Mouse (Mus musculus): ENCODE results near the gene Lin37.

The Lin37 gene

DNA sequence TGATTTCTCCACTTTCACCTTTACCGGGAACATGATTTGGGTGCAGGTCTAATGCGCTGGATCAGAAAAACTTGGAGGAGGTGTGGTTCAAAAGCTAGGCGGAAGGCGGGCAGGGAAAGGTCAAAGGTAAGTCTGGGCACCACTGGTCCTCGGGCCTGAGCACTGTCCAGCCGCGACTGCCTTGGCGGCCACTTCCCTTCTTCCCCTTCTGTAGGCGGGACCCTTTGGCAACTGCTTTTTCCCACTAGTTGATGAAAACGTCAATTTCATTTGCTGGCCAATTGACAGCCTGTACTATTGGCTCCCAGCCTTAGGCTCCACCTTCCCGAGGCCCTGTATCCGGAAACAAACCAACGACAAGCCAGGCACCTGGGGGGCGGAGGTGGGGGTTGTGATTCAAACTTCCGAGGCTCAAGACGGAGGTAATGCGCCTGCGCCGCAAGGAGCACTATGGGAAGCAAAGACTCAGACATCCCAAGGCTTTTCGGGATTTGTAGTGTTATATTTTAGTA is at the start of gene Lin37:
TSS of gene Lin37 (minus strand) at position 396 of the 512 bp plus-strand sequence.
- peak; percentile 72 for DNase-seq (ENCODE audit: low spot score)

DNA sequence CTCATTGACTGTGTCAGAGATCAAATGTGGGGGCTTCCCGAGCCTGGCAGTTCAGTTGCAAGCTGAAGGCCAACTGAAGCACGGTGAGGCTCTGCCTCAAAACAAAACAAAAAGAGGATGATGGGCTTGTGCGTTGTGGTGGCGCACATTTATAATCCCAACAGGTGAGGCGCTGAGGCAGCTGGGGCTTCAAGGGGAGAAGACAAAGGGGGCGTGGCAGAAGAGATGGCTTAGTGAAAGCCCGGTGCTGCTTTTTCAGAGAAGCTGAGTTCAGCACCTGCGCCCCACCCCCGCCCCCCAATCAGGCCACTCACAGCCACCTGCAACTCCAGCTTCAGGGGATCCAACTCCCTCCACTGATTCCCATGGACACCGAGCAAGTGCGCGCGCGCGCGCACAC is 48.8 kb upstream of the Lin37 start:
- no peak for DNase-seq (ENCODE audit: low spot score)

GRCm38 (mm10) chr7:30607706-30608309 is 48.2 kb upstream of the Lin37 start:
- DNase-seq (ENCODE audit: low spot score): no peak

DNA sequence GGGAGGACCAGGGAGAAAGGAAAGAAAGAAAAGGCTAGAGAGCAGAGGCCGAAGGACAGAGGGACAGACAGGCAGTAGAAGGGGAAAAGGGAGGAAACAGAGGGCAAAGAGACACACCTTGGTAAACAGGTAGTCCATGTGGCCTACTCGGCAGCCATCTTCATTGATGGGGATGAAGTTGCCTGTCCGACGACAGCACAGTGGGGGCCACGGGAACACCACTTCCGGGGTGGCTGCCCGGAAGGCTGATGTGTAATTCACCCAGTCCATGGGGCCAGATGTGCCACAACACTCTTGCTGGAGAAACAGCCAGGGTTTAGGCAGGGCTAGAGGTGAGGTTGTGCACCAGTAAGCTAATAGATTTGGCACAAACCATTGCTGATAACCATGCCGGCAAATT is 45.3 kb upstream of the Lin37 start:
- DNase-seq (ENCODE audit: low spot score): no peak

DNA sequence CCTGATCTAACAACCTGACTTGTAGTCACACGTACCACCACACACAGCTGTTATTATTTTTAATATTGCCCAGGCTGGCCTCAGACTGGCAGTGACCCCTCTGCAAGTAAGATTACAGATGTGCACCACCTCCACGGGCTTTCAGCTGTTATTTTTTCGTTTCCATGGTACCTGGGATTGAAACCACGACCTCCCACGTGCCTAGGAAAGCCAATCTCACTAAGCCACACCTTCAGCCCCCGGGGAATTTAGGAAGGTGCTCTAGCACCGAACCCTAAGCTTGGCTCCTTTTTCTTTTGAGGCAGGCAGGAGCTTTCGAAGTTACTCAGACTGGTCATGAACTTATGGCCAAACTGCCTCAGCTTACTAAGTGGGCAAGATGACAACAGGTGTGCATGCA is 44.8 kb upstream of the Lin37 start:
- no peak for DNase-seq (ENCODE audit: low spot score)

DNA sequence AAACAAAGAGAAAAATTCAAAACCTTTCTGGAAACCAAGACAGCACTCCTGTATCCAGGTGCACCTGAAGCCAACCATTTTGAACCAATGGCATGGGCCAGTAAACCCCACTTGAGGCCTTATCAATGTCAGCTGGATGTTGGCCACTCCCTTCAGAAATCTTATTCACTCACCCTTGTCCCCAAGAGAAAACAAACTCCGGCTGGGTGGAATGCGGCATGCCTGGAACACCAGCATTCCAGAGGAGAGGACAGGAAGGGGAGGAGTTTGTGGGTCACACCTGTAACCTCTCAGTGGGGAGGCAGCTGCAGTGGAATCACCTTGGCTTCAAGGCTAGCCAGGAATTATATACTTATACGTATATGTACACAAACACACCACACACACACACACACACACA is 42.9 kb upstream of the Lin37 start:
- DNase-seq (ENCODE audit: low spot score): no peak

- no peak for DNase-seq (ENCODE audit: low spot score)
These were observed 41.0 kb upstream of the Lin37 start for GRCm38 (mm10) chr7:30600651-30601050.

DNA sequence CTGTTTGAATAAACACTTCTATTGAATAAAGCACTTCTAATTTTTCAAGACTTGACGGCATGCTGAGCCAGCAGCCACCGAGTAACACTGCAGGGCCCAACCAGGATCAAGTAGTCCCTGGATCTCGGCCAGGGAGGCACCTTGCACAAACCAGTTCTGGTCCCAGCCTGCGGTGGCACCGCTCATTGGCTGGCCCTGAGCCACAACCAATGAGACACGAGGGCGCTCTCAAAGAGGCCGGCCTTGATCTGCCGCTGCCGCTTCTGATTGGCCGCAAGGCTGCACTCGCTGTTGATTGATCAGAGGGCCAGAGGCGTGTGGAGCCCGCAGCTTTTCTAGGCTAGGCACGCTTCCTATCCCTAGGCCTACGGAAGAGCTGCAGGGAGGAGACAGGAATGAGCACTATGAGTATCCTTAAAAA is 40.3 kb upstream of the Lin37 start:
- peak; percentile 62 for DNase-seq (ENCODE audit: low spot score)

- DNase-seq (ENCODE audit: low spot score): no peak
These were observed 39.1 kb upstream of the Lin37 start, which contains the start of gene Zbtb32 for GRCm38 (mm10) chr7:30598786-30599185. Gene Zbtb32, minus strand, starts transcription at chr7:30598909.

GRCm38 (mm10) chr7:30596811-30597210 is 37.2 kb upstream of the Lin37 start:
- no peak for DNase-seq (ENCODE audit: low spot score)

DNA sequence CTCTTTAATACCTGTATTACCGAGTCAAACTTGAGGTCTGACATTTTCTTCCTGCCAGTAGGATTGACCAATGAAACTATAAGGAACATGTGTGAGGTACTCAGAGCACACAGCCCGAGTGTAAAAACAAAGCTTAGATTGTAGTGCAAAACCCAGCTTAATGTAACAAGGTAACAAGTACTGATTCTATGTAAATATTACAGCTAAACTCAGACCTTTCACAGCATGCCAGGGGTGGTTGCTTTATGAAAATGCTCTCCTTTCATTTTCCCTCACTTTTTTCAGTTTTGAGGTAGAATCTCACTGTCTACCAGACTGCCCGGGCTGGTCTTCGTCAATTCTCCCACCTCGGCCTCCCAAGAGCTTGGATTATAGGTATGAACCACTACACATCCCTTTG is 36.5 kb upstream of the Lin37 start:
- no peak for DNase-seq (ENCODE audit: low spot score)

DNA sequence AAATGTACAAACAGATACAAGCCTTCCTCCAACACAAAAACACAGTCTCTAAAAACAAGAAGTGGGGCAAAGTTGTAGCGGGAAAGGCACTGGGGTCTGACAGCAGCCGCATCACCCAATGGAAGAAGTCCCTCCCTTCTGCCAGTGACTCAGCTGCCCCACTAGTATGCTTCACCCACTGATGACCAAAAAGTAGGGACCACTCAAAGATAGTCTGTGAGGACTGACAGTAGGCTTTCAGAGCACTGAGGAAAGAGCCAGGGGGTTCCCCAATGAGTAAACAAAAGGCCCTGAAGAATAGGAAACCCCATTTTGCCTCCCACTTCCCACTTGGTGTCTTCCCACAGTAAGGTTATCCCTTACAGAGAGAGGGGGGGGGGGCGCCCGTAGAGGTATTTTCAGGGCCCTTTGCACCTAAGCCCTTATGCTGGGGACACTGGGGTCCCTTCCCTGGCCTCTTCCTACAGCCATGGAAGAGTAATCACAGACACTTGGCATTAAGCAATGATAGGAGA is 34.9 kb upstream of the Lin37 start:
- DNase-seq (ENCODE audit: low spot score): no peak

GRCm38 (mm10) chr7:30593579-30594509 is 34.2 kb upstream of the Lin37 start:
- DNase-seq (ENCODE audit: low spot score): no peak

- no peak for DNase-seq (ENCODE audit: low spot score)
These were observed 33.3 kb upstream of the Lin37 start for GRCm38 (mm10) chr7:30592772-30593423.

GRCm38 (mm10) chr7:30591605-30591951 is 31.9 kb upstream of the Lin37 start:
- DNase-seq (ENCODE audit: low spot score): no peak

DNA sequence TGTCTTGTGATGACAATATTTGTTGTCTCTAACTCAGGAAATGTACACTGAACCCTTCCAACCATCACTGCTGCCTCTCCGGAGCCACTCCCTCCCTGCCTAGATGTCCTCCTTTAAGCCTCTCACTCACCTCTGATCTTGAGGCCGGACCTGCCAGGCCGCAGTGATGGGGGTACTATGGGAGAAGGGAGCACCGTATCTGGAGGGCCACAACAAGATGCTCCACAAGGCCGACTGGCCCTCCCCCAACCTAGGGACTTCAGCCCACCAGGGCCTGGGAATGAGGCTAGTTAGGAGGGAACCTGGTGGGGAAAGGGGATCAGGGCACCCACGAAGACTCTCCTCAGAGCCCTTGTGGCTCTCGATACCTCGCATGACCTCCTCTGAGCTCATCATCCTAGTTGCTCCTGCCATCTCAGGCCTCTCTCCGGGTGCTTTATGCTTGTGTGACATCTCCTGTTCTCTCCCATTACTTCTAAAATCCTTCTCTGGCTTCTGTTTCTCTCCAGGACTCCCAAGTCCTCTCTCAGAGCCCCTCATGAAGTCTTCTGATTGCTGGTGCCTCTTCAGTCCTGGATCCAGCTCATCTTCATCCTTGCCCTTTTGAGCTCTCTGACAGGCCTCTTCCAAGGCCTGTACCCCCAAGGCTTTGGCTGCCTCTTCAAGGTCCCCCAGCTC is 31.4 kb upstream of the Lin37 start:
- no peak for DNase-seq (ENCODE audit: low spot score)

DNA sequence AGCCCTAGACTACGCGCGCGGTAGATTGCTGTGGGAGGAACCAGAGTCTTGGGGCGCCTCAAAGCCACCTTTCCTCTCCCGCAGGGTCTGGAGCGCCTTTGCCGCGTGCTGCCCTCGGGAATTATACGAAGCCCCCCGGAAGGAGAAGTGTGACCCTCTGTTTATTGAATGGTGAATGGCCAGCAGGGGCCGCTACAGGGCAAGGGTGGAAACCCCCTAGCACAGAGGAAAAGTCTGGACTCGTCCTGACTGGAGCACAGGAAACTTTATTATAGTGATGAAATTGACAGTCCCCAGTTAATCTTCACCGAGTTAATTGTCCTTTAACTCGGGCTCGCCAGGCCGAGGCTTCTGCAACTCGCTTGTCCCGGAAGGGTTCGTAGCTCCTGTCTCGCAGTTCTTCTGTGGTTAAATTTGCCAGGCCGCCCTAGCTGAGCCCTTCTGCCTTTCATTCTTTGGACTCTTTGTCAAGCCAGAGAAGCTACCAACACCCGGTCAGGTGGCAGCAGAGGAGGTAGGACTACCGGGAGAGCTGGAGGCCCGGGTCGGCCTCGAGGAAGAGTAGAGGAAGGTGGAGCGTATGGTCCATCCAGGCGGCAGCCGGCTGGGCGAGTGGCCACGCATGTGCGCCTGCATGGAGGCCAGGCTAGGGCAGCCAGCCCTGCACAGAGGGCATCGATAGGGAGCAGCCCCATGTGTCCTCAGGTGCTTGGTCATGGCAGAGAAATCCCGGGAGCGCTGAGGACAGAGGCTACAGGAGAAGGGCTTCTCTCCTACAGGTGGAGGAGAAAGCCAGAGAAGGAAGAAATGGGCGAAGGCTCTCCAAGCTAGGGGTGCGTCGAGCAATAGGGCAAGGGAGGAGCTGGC is 30.0 kb upstream of the Lin37 start:
- peak; percentile 69 for DNase-seq (ENCODE audit: low spot score)

GRCm38 (mm10) chr7:30588676-30589434 is 29.2 kb upstream of the Lin37 start, which contains the start of gene Kmt2b:
Gene Kmt2b, minus strand, starts transcription at chr7:30588726.
- peak; percentile 89 for DNase-seq (ENCODE audit: low spot score)

DNA sequence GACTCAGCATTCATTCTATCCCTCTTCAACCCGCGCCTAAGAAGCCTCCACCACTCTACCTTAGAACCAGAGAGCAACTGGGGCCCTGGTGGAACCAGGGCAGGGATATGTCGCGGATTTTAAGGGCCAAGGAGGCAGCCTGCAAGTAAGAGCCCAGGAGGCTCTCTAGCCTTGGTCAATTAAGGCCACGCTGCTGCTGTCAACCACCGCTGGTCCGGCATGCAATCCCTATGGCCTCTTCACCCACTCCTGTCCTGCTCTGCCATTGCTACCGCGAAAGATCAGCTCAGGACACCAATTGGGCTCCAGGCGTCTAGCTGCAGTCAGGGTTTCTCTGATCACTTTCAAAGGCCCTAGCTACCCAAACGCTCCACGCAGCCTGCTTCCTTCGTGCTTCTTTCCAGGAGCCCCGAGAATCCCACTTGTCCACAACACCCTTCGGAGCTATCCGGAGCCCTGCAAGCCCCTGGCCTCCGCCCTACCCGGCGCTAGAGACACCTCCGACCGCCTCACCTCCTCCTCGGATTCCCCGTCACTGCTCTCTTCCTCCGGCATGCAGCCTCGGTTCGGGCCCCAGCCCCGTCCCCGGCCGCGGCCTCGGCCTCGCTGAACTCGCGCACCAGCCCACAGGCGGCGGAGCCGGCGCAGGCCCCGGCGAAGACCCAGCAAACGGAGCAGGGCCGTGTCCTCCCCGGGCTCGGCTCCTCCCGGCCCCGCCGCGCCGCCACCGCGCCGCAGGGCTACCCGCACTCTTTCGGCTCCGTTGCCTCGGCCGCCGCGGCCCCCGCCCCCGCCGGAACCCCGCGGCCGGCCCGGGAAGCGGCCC is 28.4 kb upstream of the Lin37 start:
- DNase-seq (ENCODE audit: low spot score): peak; percentile 48
